Mouse (Mus musculus) CH12.LX (cell line): ENCODE data around the gene Gm49354. TPM values are rescaled to one million over a fixed set of nuclear protein-coding genes. Genes with fewer than 3 reads are reported as not detected.

Experiments used
- DNase-seq: peaks from one replicate; pipeline ENCODE4 v3.0.0-alpha.2; 2013; ENCODE audit errors: extremely low read depth
- H3K27ac ChIP-seq: 2 replicates; pipeline ENCODE4 v1.5.1; 2012; ENCODE audit warnings: low read depth, mild to moderate bottlenecking, control low read depth, moderate library complexity; ENCODE audit not compliant: insufficient read depth
- H3K27me3 ChIP-seq: replicated peaks from 2 replicates; pipeline ENCODE3; 2012; ENCODE audit warnings: inconsistent platforms
- H3K36me3 ChIP-seq, 2 experiments: replicated peaks in 1 of 2; 2 replicates each; pipeline versions ENCODE3 to v1.6.1; 2012; ENCODE audit warnings: inconsistent platforms in 1 of 2, low read length in 1 of 2, mild to moderate bottlenecking in 1 of 2, mixed read lengths in 1 of 2, moderate library complexity in 1 of 2; ENCODE audit not compliant: control insufficient read depth in 1 of 2, insufficient read depth in 1 of 2
- H3K4me1 ChIP-seq, 2 experiments: 2 replicates each; pipeline ENCODE4 v1.6.1; 2012; ENCODE audit warnings: inconsistent platforms in 1 of 2, moderate library complexity in 1 of 2; ENCODE audit not compliant: insufficient read depth in 2 of 2, control insufficient read depth in 1 of 2
- H3K4me2 ChIP-seq: 2 replicates; pipeline ENCODE4 v1.6.1; 2012; ENCODE audit warnings: low read depth, mild to moderate bottlenecking, control low read depth; ENCODE audit not compliant: poor library complexity, insufficient read depth, severe bottlenecking
- H3K4me3 ChIP-seq, 3 experiments: fragments of 150-350 bp in 1 of 3; sonication (generic) in 1 of 3; replicated peaks in 1 of 3; 2 replicates each; pipeline versions ENCODE3 to v1.5.1; 2011 to 2012; ENCODE audit warnings: low read depth in 2 of 3, low read length in 2 of 3, mild to moderate bottlenecking in 2 of 3, moderate library complexity in 2 of 3, control low read depth in 1 of 3, improper control_type of control experiment in 1 of 3, inconsistent platforms in 1 of 3, mixed read lengths in 1 of 3; ENCODE audit not compliant: poor library complexity in 1 of 3
- H3K79me2 ChIP-seq: replicated peaks from 2 replicates; pipeline ENCODE4 v1.6.1; 2012; ENCODE audit warnings: mild to moderate bottlenecking, moderate library complexity; ENCODE audit not compliant: control insufficient read depth, poor library complexity, insufficient read depth, severe bottlenecking; ENCODE audit errors: extremely low read depth
- H3K9ac ChIP-seq: 2 replicates; pipeline ENCODE4 v1.6.1; 2012; ENCODE audit warnings: low read depth, mild to moderate bottlenecking, control low read depth, moderate library complexity; ENCODE audit not compliant: insufficient read depth
- H3K9me3 ChIP-seq: replicated peaks from 2 replicates; pipeline ENCODE3; 2012; ENCODE audit warnings: low read length, inconsistent platforms, mixed read lengths
- BHLHE40 ChIP-seq: IDR thresholded peaks from 2 replicates; pipeline ENCODE4 v1.6.1; 2011; ENCODE audit warnings: mild to moderate bottlenecking, low read depth, low read length, improper control_type of control experiment
- CHD1 ChIP-seq: IDR thresholded peaks from 2 replicates; pipeline ENCODE4 v1.6.1; 2012; ENCODE audit warnings: low read depth, low read length, improper control_type of control experiment, inconsistent platforms
- CHD2 ChIP-seq: IDR thresholded peaks from 2 replicates; pipeline ENCODE4 v1.6.1; 2011; ENCODE audit warnings: low read length, improper control_type of control experiment
- CTCF ChIP-seq, 2 experiments: IDR thresholded peaks in 1 of 2; conservative IDR thresholded peaks in 1 of 2; 2 replicates each; pipeline ENCODE4 v1.5.1; 2011 to 2012; ENCODE audit warnings: low read depth in 2 of 2, low read length in 2 of 2, improper control_type of control experiment in 1 of 2, inconsistent platforms in 1 of 2, mild to moderate bottlenecking in 1 of 2, moderate library complexity in 1 of 2
- ELF1 ChIP-seq: IDR thresholded peaks from 2 replicates; pipeline ENCODE4 v1.6.1; 2014; ENCODE audit warnings: low read depth, mild to moderate bottlenecking, inconsistent platforms, low read length, improper control_type of control experiment
- EP300 ChIP-seq: IDR thresholded peaks from 2 replicates; pipeline ENCODE4 v1.6.1; 2011; ENCODE audit warnings: low read length, improper control_type of control experiment
- ETS1 ChIP-seq: conservative IDR thresholded peaks from 2 replicates; pipeline ENCODE4 v1.6.1; 2012; ENCODE audit warnings: low read depth, mild to moderate bottlenecking, inconsistent platforms, low read length, improper control_type of control experiment, moderate library complexity
- GABPA ChIP-seq: IDR thresholded peaks from 2 replicates; pipeline ENCODE4 v1.6.1; 2012; ENCODE audit warnings: low read depth, low read length, improper control_type of control experiment, inconsistent platforms; ENCODE audit not compliant: insufficient replicate concordance
- HCFC1 ChIP-seq: IDR thresholded peaks from 2 replicates; pipeline ENCODE4 v1.6.1; 2012; ENCODE audit warnings: low read depth, mild to moderate bottlenecking, inconsistent platforms, low read length, improper control_type of control experiment
- IRF4 ChIP-seq: IDR thresholded peaks from 2 replicates; pipeline ENCODE4 v1.6.1; 2014; ENCODE audit warnings: low read depth, mild to moderate bottlenecking, inconsistent platforms, low read length, improper control_type of control experiment
- JUND ChIP-seq: conservative IDR thresholded peaks from 2 replicates; pipeline ENCODE4 v1.6.1; 2011; ENCODE audit warnings: low read depth, low read length, improper control_type of control experiment
- KAT2A ChIP-seq: IDR thresholded peaks from 2 replicates; pipeline ENCODE4 v1.6.1; 2012; ENCODE audit warnings: low read length, improper control_type of control experiment, inconsistent platforms; ENCODE audit not compliant: insufficient replicate concordance
- MAFK ChIP-seq: IDR thresholded peaks from 2 replicates; pipeline ENCODE4 v1.6.1; 2011; ENCODE audit warnings: low read length, improper control_type of control experiment; ENCODE audit not compliant: insufficient replicate concordance
- MAZ ChIP-seq: IDR thresholded peaks from 2 replicates; pipeline ENCODE4 v1.6.1; 2012; ENCODE audit warnings: low read depth, mild to moderate bottlenecking, inconsistent platforms, low read length, improper control_type of control experiment, moderate library complexity
- MEF2A ChIP-seq: IDR thresholded peaks from 2 replicates; pipeline ENCODE4 v1.6.1; 2014; ENCODE audit warnings: low read depth, mild to moderate bottlenecking, inconsistent platforms, low read length, improper control_type of control experiment, borderline replicate concordance
- MXI1 ChIP-seq: IDR thresholded peaks from 2 replicates; pipeline ENCODE4 v1.6.1; 2011; ENCODE audit warnings: mild to moderate bottlenecking, low read depth, low read length, improper control_type of control experiment
- MYC ChIP-seq: IDR thresholded peaks from 2 replicates; pipeline ENCODE4 v1.6.1; 2011; ENCODE audit warnings: low read depth, mild to moderate bottlenecking, improper control_type of control experiment, low read length
- NELFE ChIP-seq: IDR thresholded peaks from 2 replicates; pipeline ENCODE4 v1.6.1; 2011; ENCODE audit warnings: low read depth, low read length, improper control_type of control experiment
- NRF1 ChIP-seq: IDR thresholded peaks from 2 replicates; pipeline ENCODE4 v1.6.1; 2014; ENCODE audit warnings: low read depth, mild to moderate bottlenecking, inconsistent platforms, low read length, improper control_type of control experiment, moderate library complexity
- PAX5 ChIP-seq: IDR thresholded peaks from 2 replicates; pipeline ENCODE4 v1.6.1; 2012; ENCODE audit warnings: low read length, inconsistent platforms, mixed read lengths
- POLR2A ChIP-seq: IDR thresholded peaks from 2 replicates; pipeline ENCODE4 v1.6.1; 2011; ENCODE audit warnings: low read depth, mild to moderate bottlenecking, improper control_type of control experiment, low read length
- POLR2AphosphoS2 ChIP-seq: IDR thresholded peaks from 2 replicates; pipeline ENCODE4 v1.6.1; 2011; ENCODE audit warnings: low read depth, low read length, improper control_type of control experiment
- RCOR1 ChIP-seq: conservative IDR thresholded peaks from 2 replicates; pipeline ENCODE4 v1.6.1; 2012; ENCODE audit warnings: low read depth, mild to moderate bottlenecking, inconsistent platforms, low read length, improper control_type of control experiment
- SIN3A ChIP-seq: IDR thresholded peaks from 2 replicates; pipeline ENCODE4 v1.6.1; 2012; ENCODE audit warnings: low read length, improper control_type of control experiment, inconsistent platforms
- SMC3 ChIP-seq: IDR thresholded peaks from 2 replicates; pipeline ENCODE4 v1.6.1; 2011; ENCODE audit warnings: low read depth, low read length, improper control_type of control experiment
- TBP ChIP-seq: conservative IDR thresholded peaks from 2 replicates; pipeline ENCODE4 v1.6.1; 2011; ENCODE audit warnings: low read depth, low read length, improper control_type of control experiment
- TCF12 ChIP-seq: IDR thresholded peaks from 2 replicates; pipeline ENCODE4 v1.6.1; 2014; ENCODE audit warnings: low read depth, mild to moderate bottlenecking, inconsistent platforms, low read length, improper control_type of control experiment
- UBTF ChIP-seq: IDR thresholded peaks from 2 replicates; pipeline ENCODE4 v1.6.1; 2012; ENCODE audit warnings: low read depth, mild to moderate bottlenecking, inconsistent platforms, low read length, improper control_type of control experiment, moderate library complexity
- USF1 ChIP-seq: IDR thresholded peaks from 2 replicates; pipeline ENCODE4 v1.6.1; 2014; ENCODE audit warnings: low read depth, mild to moderate bottlenecking, inconsistent platforms, low read length, improper control_type of control experiment
- ZC3H11A ChIP-seq: IDR thresholded peaks from 2 replicates; pipeline ENCODE4 v1.6.1; 2012; ENCODE audit warnings: low read depth, mild to moderate bottlenecking, inconsistent platforms, low read length, improper control_type of control experiment
- ZKSCAN1 ChIP-seq: IDR thresholded peaks from 2 replicates; pipeline ENCODE4 v1.6.1; 2012; ENCODE audit warnings: low read depth, inconsistent platforms, low read length, improper control_type of control experiment, borderline replicate concordance
- ZNF384 ChIP-seq: IDR thresholded peaks from 2 replicates; pipeline ENCODE4 v1.6.1; 2012; ENCODE audit warnings: low read depth, low read length, improper control_type of control experiment, inconsistent platforms
- dilution Hi-C: fragments of 300-500 bp; cut with MboI; formaldehyde crosslinking; loops from 2 replicates; pipeline ENCODE4 v1.14.3; 2020; ENCODE audit warnings: low sequenced_read_pairs; ENCODE audit not compliant: extremely low pct_unique_long_range_greater_than_20kb, extremely low pct_ligation_motif_present
- in situ Hi-C: fragments of 300-500 bp; cut with MboI; formaldehyde crosslinking; loops from 3 replicates; pipeline ENCODE4 v1.14.3; 2019; ENCODE audit warnings: low sequenced_read_pairs, low pct_ligation_motif_present, low pct_unique_long_range_greater_than_20kb, mixed read lengths
- polyA plus RNA-seq: library from polyadenylated mRNA; unstranded; fragments of >175 nt; gene quantifications from 2 replicates; pipeline ENCODE4 v1.2.1, GENCODE M21; 2012; ENCODE audit warnings: low read depth; ENCODE audit not compliant: insufficient read length
- total RNA-seq, 2 experiments: library from RNA; depleted of rRNA; stranded (reverse); fragments of 300-350 nt in 1 of 2; fragments of >200 nt in 1 of 2; gene quantifications; 2 replicates each; pipeline ENCODE4 v1.2.3; 2012 to 2014

The Gm49354 gene
- total and polyA plus RNA-seq, 3 experiments: not detected

- H3K36me3 ChIP-seq: peaks cover 19 to 51% of the 10 kb centered on the region in 2 experiments
- H3K27ac ChIP-seq: peak overlapping the region; percentile 91
- H3K79me2 ChIP-seq: peaks cover 27% of the 10 kb centered on the region
- H3K4me3 ChIP-seq: peak overlapping the region; percentile 93 to 99 (median 94)
- no peaks in the 10 kb centered on the region for H3K27me3 ChIP-seq
- in situ Hi-C loops (no loop called here), dilution Hi-C loops (no loop called here)
- H3K4me2 ChIP-seq: peak overlapping the region; percentile 82; the same call in 1 of the 2 replicates
- peak overlapping the region; percentile 93 for H3K9ac ChIP-seq
- TF ChIP-seq MXI1: no peak; the same call in none of the 2 replicates
- no peak for TF ChIP-seq SIN3A
- no peak for TF ChIP-seq NRF1
- no peak; the same call in 1 of the 2 replicates for TF ChIP-seq HCFC1
- TF ChIP-seq MAFK: no peak
- no peak for TF ChIP-seq TBP
- TF ChIP-seq BHLHE40: peak; percentile 65
- TF ChIP-seq ETS1: no peak
- no peak for TF ChIP-seq SMC3
- no peak for TF ChIP-seq NELFE
- TF ChIP-seq ZNF384: no peak
- no peak; the same call in 1 of the 2 replicates for TF ChIP-seq MEF2A
- TF ChIP-seq UBTF: no peak
- peak in 1 of 2 experiments; percentile 42; a peak in 2 of 4 replicates for TF ChIP-seq CTCF (conservative IDR thresholded peaks at IDR 0.05 in 1 of 2, IDR thresholded peaks at IDR 0.05 in 1 of 2; ENCODE audit: low read depth in 2 of 2, low read length in 2 of 2)
- no peak for TF ChIP-seq ELF1
- no peak for TF ChIP-seq EP300
- no peak; the same call in none of the 2 replicates for TF ChIP-seq IRF4
- TF ChIP-seq MAZ: no peak
- no peak for TF ChIP-seq USF1
- TF ChIP-seq MYC: no peak
- no peak for TF ChIP-seq CHD2
- peak; percentile 1; the same call in 1 of the 2 replicates for TF ChIP-seq TCF12
- TF ChIP-seq POLR2A: peak; percentile 15; the same call in 1 of the 2 replicates
- TF ChIP-seq RCOR1: no peak
- TF ChIP-seq POLR2AphosphoS2: peak; percentile 5; the same call in 1 of the 2 replicates
- no peak for TF ChIP-seq CHD1
- no peak for TF ChIP-seq ZC3H11A
- no peak for TF ChIP-seq KAT2A
- no peak for TF ChIP-seq ZKSCAN1
- no peak for TF ChIP-seq JUND
- no peak for TF ChIP-seq PAX5
- no peak for TF ChIP-seq GABPA
- no peaks in the 10 kb centered on the region for H3K9me3 ChIP-seq
- DNase-seq: peak; percentile 90
- peaks cover 9 to 32% of the 10 kb centered on the region in 2 experiments; a peak in 3 of 4 replicates for H3K4me1 ChIP-seq
These were observed 11.9 kb downstream of the Gm49354 start for GRCm38 (mm10) chr13:59770164-59770562.
